Mouse (Mus musculus) spleen, adult 18-20 months (tissue): ENCODE results near the gene Paqr8.

Experiments
- DNase-seq, 2 experiments: peaks; one replicate each; pipeline ENCODE4 v3.0.0; 2022; ENCODE audit warnings: mixed read lengths in 2 of 2

The Paqr8 gene

GRCm38 (mm10) chr1:20890404-20890921 is at the start of gene Paqr8:
TSS of gene Paqr8 (plus strand) at chr1:20890606.
- DNase-seq = peak; percentile 70 to 80

GRCm38 (mm10) chr1:20856924-20857902 is 33.2 kb upstream of the Paqr8 start:
- no peak for DNase-seq

- DNase-seq = no peak
These were observed 29.6 kb upstream of the Paqr8 start for GRCm38 (mm10) chr1:20860775-20861174.

- DNase-seq = no peak
These were observed 28.5 kb upstream of the Paqr8 start for GRCm38 (mm10) chr1:20861865-20862264.

GRCm38 (mm10) chr1:20863452-20864172 is 26.8 kb upstream of the Paqr8 start:
- no peak for DNase-seq

- DNase-seq = no peak
These were observed 23.0 kb upstream of the Paqr8 start for GRCm38 (mm10) chr1:20867241-20867902.

- no peak for DNase-seq
These were observed 22.4 kb upstream of the Paqr8 start for GRCm38 (mm10) chr1:20868036-20868435.

- no peak for DNase-seq
These were observed 19.5 kb upstream of the Paqr8 start for GRCm38 (mm10) chr1:20870887-20871286.

GRCm38 (mm10) chr1:20872496-20872895 is 17.9 kb upstream of the Paqr8 start:
- no peak for DNase-seq

GRCm38 (mm10) chr1:20874061-20874460 is 16.3 kb upstream of the Paqr8 start:
- DNase-seq = no peak

GRCm38 (mm10) chr1:20877355-20877754 is 13.1 kb upstream of the Paqr8 start:
- DNase-seq = no peak

GRCm38 (mm10) chr1:20879361-20879760 is 11.0 kb upstream of the Paqr8 start:
- DNase-seq = no peak

- DNase-seq = no peak
These were observed 7.3 kb upstream of the Paqr8 start for GRCm38 (mm10) chr1:20883079-20883478.

- DNase-seq = no peak
These were observed 566 bp upstream of the Paqr8 start for GRCm38 (mm10) chr1:20889677-20890403.

GRCm38 (mm10) chr1:20890941-20891399 is 564 bp downstream of the Paqr8 start:
- peak; percentile 50 to 65 for DNase-seq

GRCm38 (mm10) chr1:20893059-20893458 is 2.7 kb downstream of the Paqr8 start:
- DNase-seq = no peak

GRCm38 (mm10) chr1:20898391-20898790 is 8.0 kb downstream of the Paqr8 start:
- DNase-seq = no peak

GRCm38 (mm10) chr1:20900336-20900735 is 9.9 kb downstream of the Paqr8 start:
- DNase-seq = no peak

- DNase-seq = no peak
These were observed 15.2 kb downstream of the Paqr8 start for GRCm38 (mm10) chr1:20905501-20906127.

- DNase-seq = no peak
These were observed 15.7 kb downstream of the Paqr8 start for GRCm38 (mm10) chr1:20906128-20906515.

GRCm38 (mm10) chr1:20908541-20908940 is 18.1 kb downstream of the Paqr8 start:
- no peak for DNase-seq

- no peak for DNase-seq
These were observed 21.7 kb downstream of the Paqr8 start for GRCm38 (mm10) chr1:20912115-20912514.
